Mouse (Mus musculus) thymus, postnatal 4 days (tissue): Measurements from ENCODE around the gene Olfr1294.

ENCODE experiments used
- DNase-seq: peaks from one replicate; pipeline ENCODE4 v3.0.0; 2021

Olfr1294 gene

GRCm38 (mm10) chr2:111540191-111540590, at the start of gene Olfr1294:
Gene Olfr1294, minus strand, starts transcription at chr2:111540291.
- DNase-seq = no peak

DNA sequence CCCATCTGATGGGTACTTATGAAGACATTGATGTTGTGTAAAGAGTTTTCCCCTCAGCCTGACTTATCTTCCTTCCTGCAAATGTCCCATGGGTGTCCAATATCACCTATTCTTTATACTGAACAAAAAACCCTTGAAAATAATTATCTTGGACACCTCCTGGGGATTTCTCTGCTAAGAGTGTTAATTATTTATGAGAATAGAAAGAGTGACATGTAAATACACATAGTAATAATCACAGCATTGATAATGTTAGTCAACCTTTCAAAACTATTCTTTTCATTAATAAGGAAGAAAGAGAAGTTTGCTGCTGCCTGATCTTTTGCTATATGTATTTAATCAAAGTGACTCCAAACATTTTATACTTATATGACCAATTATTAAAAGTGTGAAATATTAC, 29.5 kb upstream of the Olfr1294 start, which contains the start of gene Olfr1295:
Gene Olfr1295, minus strand, starts transcription at position 101 of the 400 bp plus-strand sequence.
- no peak for DNase-seq

GRCm38 (mm10) chr2:111524903-111525302, 15.2 kb downstream of the Olfr1294 start, which contains the start of gene Olfr1293-ps:
Gene Olfr1293-ps, plus strand, starts transcription at chr2:111525203.
- no peak for DNase-seq

- no peak for DNase-seq
Observed at GRCm38 (mm10) chr2:111517451-111517850, 22.6 kb downstream of the Olfr1294 start.

DNA sequence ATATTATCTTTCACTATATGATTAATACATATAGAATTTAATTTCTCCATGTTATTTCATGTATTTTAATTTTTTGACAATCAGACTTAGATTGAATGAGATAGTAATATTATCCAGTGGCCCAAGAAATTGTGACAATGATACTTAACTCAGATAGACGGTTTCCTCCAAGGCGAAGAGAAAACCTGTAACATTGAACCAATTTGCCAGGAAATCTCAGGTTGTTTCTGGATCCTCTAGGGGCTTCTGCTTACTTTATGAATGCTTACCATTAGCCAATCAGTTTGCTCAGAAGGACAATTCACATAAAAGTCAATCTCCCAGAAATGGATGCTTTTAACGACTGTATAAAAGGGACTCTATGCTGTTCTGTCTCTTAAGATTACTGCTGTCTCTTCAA, 43.2 kb downstream of the Olfr1294 start, which contains the start of gene Olfr1291-ps1:
Gene Olfr1291-ps1, plus strand, starts transcription at position 301 of the 400 bp plus-strand sequence.
- no peak for DNase-seq

GRCm38 (mm10) chr2:111493729-111494128, 46.4 kb downstream of the Olfr1294 start, which contains the start of gene Olfr1290:
Gene Olfr1290, minus strand, starts transcription at chr2:111493829.
- no peak for DNase-seq
